Mouse (Mus musculus): ENCODE measurements at regions not wholly inside any gene's neighbourhood (a gene's known extent, or its start where the extent isn't known, plus 50 kb on each side); places are given as distances from the start of the nearest gene placed in this dataset.

DNA sequence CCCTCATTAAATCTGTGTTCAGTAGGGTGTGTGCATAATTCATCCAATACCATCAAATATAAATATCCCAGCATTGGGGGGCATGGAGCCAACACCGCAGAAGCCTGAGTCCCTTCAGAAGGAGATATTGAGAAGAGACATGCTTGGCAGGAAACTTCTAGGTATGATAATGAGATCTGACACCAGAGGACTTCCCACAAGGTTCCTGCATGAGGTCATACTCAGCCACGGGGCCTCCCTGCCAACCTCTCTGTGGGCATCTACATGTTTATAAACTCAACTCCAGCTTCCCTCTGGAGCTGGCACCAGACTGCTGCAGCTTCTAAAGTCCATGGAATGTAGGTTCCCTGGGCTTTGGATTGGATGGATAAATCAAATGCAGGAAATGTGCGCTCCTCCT, 587.4 kb upstream of the Kdm8 start:
- TF ChIP-seq CTCF (IDR thresholded peaks at IDR 0.05; ENCODE audit: low read depth) (no peak), EP300 (IDR thresholded peaks at IDR 0.05; ENCODE audit: low read depth) (no peak)

Measured in liver, postnatal 0 days (tissue).